Mouse (Mus musculus) layer of hippocampus, adult 9-11 months (tissue): Measurements from ENCODE around the gene Nkx2-3.

Experiments
- DNase-seq: peaks from one replicate; pipeline ENCODE4 v3.0.0; 2022

The Nkx2-3 gene

DNA sequence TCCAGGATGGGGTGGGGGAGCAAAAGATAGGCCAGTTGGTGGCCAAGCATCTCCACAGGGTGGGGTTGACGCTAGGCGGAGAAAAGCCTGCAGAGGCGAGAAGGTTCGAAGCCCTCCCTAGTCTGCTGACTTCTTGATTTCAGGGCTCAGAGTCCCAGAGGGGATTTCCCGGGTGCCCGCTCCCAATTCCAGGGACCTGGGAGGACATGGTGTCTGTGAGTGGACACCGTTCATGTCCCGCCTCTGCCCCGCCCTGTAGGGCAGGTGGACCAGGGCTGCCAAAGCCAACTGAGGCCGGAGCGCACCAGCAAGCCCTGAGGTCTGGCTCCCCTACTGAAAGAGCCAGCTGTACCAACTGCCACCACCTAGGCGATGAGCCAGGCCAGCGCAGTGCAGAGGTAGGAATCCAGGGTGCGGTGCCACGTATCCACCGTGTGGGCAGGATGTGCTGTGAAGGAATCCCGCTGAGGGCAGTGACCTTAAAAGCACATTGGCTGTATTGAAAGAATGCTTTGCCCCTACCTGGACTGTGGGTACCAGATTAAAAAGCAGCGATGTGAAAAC lies 7.9 kb downstream of the Nkx2-3 start:
- no peak for DNase-seq

- DNase-seq: peak; percentile 21
Measured at GRCm38 (mm10) chr19:43623913-43624312, 11.8 kb downstream of the Nkx2-3 start.

- no peak for DNase-seq
Measured at GRCm38 (mm10) chr19:43626160-43626559, 14.0 kb downstream of the Nkx2-3 start.

DNA sequence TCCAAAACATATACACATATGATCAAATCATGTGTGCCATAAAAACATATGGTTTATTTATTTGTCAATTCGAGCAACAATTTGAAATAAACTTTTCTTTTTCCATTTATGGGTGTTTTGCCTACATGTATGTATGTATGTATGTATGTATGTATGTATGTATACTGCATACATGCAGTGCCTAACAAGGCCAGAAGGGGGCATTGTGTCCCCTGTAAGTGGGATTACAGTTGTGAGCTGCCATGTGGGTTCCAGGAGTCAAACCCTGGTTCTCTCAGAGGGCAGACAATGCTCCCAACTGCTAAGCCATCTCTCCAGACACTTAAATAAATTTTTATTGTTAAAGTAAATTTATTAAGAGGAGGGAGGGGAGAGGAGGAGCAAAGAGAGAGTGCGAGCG lies 15.2 kb downstream of the Nkx2-3 start:
- DNase-seq: no peak

DNA sequence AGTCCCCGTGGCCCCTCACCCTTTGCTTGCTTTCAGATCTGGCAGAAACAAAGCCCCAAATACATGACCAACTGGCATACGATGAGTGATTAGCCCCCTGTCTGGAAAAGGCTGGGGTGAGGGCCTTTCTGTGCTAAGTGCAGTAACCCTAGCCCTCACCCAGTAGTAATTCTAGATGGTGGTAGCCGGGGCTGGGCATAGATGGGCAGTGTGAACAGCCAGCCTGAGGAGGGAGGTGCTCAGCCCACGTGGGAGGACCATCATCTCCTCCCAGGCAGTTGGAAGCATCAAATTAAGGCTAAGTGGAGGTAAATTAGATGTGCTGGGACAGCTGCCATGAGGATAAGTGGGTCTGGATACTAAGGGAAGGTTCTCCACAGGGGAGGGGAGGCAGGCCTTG lies 17.0 kb downstream of the Nkx2-3 start:
- DNase-seq: no peak

DNA sequence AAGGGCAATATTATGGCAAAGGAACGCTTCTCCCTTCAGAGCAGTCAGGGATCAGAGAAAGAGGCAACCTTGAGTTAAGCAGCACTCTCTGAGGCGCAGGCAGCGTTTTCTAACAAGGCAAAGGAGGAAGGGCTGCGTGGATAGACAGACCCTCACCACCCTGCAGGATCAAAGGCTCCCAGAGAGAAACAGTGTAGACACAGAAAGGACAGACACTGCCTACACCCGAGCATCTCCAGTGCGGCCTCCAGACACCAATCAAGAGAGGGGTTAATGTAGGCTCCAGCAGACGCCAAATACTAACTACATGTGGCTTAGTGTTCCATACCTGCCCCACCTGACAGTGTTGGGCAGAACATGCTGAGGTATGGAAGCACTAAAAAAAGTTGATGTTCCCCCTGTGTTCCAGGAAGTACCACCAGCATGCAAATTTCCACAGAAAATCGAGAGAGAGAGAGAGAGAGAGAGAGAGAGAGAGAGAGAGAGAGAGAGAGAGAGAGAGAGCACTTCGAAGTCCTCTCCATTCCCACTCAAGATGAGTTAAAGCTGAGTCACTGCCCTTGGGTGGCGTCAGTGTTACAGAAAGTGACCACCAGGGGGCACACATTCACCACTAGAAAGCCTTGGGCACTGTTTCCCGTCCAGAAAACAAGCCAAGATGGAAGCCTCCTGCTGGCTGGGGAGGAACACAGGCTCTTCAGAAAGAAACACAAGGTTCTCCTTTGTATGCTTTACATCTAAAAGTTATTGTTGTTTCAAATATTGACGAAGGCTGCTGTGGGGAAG lies 18.5 kb downstream of the Nkx2-3 start:
- peak; percentile 67 for DNase-seq

DNA sequence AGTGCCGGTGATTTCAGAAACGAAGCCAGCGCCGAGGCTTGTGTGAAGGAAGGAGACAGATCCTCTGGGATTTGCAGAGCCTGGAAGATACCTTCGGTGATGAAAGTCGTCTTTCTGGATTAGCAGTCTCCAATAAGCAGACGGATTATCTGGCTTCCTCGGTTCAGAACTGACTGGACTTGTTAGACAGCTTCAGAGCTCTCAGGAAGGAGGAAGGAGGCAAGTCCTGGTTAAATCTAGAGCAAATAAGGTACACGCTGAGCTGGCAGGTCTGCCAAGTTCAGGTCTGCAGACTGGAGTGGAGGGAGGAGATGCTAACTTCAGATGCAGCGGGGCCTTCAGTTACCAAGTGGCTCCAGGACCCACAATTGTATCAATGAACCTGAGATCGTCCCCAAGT lies 29.7 kb downstream of the Nkx2-3 start:
- no peak for DNase-seq

DNA sequence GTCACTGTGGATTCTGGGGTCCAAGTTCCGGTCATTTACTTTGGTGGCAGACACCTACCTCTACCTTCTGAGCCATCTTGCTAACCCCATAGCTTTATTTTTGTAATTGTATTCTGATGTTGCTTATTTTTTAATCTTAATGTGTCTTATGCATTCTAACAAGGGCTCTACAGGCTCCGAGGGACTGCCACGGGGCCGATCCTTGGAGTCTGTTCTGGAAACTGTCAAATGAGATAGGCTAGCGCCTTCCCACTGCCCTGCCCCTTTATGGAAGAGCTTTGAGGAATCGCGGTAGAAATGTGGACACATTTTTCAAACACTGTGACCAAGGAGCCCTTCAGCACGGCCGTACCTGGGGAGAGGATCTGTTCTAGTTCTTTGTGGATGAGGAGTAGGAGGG lies 30.7 kb downstream of the Nkx2-3 start:
- DNase-seq: no peak

DNA sequence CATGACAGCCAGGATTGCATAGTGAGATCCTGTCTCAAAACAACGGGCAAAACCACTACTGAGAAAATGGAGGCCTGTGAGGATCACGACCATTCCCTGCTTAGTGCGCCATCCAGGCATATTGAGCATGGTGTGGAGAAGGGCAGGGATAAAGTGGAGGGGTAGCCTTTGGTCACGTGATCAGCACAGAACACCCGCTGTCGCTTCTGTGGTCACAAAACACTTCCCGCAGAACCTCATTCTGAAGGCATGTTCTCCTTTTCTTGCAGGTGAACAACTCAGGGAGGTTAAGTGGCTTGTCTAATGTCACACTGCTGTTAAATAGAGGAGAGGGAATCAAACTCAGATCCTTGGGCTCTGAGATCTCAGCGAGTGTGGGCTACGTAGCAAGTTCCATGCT lies 33.4 kb downstream of the Nkx2-3 start:
- no peak for DNase-seq

DNA sequence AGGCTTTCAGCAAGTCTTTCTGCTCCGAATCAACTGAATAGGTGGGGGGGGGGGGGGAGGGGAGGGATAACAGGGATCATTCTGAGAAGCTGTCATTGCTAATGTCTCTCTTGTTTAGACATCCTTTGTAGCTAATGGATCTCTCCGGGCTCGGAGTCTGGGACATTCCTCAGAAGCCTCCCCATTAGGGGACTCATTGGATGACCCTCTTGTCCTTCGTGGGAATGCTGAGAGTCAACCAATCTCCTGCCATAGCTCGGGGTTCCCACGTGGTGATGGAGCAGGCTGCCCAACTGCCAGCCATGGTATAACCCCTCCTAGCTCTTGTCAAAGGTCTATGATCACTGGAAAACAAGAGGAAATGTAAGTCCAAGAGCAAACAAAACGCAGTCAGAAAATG lies 34.7 kb downstream of the Nkx2-3 start:
- no peak for DNase-seq

- DNase-seq: no peak
Measured at GRCm38 (mm10) chr19:43647261-43647660, 35.1 kb downstream of the Nkx2-3 start.

DNA sequence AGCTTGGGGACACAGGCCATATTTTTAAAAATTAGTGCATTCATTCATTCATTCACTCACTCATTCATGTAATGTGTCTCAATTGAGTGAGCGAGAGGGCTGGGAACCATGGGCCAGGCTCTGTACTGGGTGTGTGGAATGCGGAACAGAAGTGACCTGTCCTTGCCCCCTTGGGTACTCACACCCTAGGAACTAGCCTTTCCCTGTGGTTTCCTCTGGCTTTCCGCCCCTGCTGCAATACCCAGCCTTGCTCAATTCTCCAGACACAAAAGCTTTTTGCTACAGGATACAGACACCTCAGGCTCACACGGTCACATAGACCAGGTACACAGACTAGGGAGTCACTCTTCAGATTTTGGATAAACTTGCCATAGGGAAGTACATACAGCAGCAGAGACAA lies 36.2 kb downstream of the Nkx2-3 start:
- no peak for DNase-seq

- DNase-seq: no peak
Measured at GRCm38 (mm10) chr19:43651241-43651785, 39.2 kb downstream of the Nkx2-3 start.

GRCm38 (mm10) chr19:43655735-43656492 lies 43.8 kb downstream of the Nkx2-3 start:
- no peak for DNase-seq

- DNase-seq: no peak
Measured at GRCm38 (mm10) chr19:43659632-43660031, 47.5 kb downstream of the Nkx2-3 start.

- DNase-seq: no peak
Measured at GRCm38 (mm10) chr19:43660774-43661173, 48.6 kb downstream of the Nkx2-3 start.

DNA sequence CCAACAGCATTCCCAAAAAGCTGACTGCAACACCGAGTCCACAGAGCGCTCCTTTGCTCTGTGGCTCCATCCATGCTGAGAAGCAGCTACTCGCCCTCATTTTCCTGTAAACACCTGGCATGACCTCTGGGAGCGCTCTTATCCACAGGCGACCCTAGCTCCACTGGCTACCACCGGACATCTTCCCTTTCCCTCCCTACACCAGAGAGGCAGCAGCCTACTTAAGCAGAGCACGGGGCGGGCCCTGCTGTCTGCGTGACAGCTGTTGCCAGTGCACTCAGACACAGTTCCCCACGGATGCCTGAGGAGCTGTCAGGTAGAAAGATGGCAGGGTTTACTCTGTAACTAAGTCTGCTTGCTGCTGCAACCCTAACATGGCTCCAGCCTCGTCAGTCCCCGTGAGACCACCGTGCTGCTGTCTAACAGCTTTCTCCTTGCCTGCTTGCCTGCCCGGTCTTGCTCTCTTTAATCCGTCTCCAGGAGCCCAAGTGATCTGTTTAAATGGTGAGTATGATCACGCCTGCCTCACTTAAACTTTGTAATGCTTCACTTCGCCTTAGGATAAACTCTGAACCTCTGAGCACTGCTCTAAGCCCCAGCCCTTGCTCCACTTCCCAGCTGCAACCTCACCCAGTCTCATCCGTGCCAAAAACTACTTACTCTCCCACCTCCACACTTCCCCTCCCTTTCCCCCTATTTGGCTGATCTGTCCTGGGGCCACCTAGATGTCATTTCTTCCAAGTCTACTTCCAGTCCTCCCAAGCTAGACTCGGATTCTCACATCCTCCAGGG lies 50.2 kb downstream of the Nkx2-3 start:
- no peak for DNase-seq

GRCm38 (mm10) chr19:43663471-43663870 lies 51.3 kb downstream of the Nkx2-3 start:
- DNase-seq: no peak
